Mouse (Mus musculus) granulocyte monocyte progenitor cell, adult 5-6 weeks (primary cell): Measurements from ENCODE around the gene Ribc2. TPM values are rescaled to one million over a fixed set of nuclear protein-coding genes. Genes with fewer than 3 reads are reported as not detected.

Experiments used
- ATAC-seq: replicated peaks from 2 replicates; pipeline ENCODE4 v1.8.0; 2016; ENCODE audit warnings: mild to moderate bottlenecking, moderate TSS enrichment, inconsistent platforms; ENCODE audit not compliant: poor library complexity, severe bottlenecking
- total RNA-seq, 2 experiments: library from RNA; stranded (forward) in 1 of 2; stranded (reverse) in 1 of 2; fragments of 200-712, 200-1000 nt in 1 of 2; fragments of >200 nt in 1 of 2; fragmentation: Nextera tagmentation in 1 of 2; gene quantifications; 2 replicates each; pipeline ENCODE4 v1.2.3; 2014 to 2017

Ribc2 gene
- total RNA-seq, 2 experiments from 2014 or later = not detected

DNA sequence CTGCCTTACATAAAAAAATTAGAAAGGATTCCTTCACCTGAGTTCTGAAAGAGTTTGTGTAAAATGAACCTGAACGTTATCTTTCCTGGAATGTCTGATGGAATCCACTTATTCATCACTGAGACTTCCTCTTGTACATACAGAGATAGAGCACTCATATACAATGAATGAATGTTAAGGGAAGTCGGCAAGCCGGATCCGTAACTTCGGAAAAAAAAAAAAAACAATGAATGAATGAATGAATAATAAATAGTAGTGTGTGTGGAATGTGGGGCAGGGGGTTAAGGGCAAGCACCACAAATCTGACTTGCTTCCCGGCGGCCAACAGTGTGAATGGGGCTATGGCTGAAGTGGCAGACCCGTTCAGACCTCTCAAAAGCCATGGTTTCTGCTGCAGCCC lies 45.7 kb downstream of the Ribc2 start:
- ATAC-seq = peak; percentile 63

GRCm38 (mm10) chr15:85178172-85178571 lies 46.3 kb downstream of the Ribc2 start:
- no peak for ATAC-seq

DNA sequence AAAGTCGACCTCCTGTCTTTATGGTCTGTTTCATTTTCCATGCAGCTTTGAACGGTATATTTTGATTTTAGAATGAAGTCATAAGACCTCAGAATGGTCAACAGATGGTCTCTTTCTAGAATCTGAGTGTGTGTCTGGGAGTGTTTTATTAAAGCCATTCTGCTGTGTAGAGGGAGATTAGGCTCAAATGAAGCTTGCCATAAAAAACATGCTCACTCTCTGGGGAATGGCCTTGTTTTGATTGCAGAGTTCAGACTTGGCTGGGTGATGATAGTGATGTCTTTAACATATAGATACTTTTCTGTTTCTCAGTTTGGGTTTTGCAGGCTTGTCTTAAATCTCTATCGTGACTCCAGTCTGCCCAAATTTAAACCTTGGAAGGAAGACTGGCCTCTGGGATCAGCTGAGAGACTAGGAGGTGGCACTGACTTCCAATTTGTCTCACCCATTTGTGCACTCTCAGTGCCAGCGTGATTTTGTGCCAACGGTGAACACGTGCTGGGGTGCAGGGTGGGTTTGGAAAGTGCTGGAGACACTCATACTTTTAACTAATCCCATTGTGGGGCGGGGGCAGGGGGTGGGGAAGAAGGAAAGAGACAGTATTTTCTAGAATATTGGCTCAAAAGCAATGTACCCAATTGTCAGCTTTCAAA lies 47.8 kb downstream of the Ribc2 start:
- no peak for ATAC-seq

DNA sequence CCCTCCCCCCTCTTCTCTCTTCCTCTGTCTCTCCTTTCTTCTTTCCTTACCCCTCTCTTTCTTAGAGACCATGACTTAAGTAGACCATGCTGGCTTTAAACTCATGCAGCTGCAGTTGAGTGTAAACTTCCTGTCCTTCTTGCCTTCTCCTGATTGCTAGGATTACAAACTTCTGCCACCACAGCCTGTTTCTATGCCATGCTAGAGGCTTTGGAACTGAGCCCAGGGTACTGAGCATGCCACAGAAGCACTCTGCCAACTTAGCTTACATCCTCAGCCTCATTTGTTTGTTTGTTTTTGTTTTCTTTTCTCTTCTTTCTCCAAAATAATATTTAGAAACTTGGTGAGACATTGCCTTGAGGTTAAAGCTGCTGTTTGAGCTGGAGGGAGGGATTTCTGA lies 48.5 kb downstream of the Ribc2 start:
- ATAC-seq = no peak

DNA sequence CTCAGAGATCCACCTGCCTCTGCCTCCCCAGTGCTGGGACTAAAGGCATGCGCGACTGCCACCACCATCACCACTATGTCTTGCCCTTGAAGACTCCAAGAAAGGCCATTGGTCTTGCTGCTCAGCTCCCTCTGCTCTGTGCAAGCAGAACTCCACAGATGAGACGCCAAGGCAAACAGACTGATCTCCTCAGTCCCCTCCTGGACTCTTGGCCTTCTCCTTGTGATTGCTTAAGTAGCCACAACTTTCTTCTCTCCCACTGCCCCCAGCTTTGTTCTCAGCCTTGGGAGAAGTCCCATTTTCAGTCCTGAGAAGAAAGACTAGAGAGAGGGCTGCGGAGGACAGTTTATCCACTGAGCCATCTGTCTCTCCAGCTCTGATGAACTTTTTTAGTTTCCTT lies 50.2 kb downstream of the Ribc2 start:
- ATAC-seq = no peak

DNA sequence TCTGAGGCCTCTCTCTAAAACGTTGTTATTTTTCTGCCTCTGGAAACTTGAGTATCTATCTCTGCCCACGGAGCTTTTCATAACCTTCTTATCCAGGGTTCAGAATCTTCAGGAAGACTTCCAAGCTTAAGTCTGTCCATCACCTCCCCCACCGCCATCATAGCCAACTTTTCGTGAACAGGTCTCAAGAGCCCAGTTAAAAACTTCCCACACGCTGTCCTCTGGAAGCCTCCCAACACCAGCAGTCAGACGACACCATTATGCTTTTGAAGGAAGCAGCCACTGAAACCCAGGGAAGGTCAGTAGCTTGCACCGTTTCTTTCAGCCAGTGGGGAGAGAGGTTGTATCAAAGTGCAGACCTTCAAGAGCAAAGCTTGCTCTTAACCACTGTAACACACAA lies 55.0 kb downstream of the Ribc2 start:
- no peak for ATAC-seq

GRCm38 (mm10) chr15:85188167-85188778 lies 56.4 kb downstream of the Ribc2 start:
- ATAC-seq = no peak

Other genes with a start within 250 kb of the Ribc2 start
- gene Gm29666, start 212.0 kb upstream of the Ribc2 start, total RNA-seq (2014; fragmentation: Nextera tagmentation) = 0.54 and 1.0 TPM in 2 replicates
- 0.15 and 0.17 TPM in 2 replicates for gene Gm29666, start 212.0 kb upstream of the Ribc2 start, total RNA-seq (2017)
- gene Nup50, start 208.7 kb upstream of the Ribc2 start, total RNA-seq (2014; fragmentation: Nextera tagmentation) = 45.8 and 48.1 TPM in 2 replicates
- gene Nup50, start 208.7 kb upstream of the Ribc2 start, total RNA-seq (2017) = 77.6 and 80.8 TPM in 2 replicates
- gene 5031439G07Rik, start 143.5 kb upstream of the Ribc2 start, total RNA-seq (2014; fragmentation: Nextera tagmentation) = 14.1 and 20.8 TPM in 2 replicates
- 12.2 and 14.2 TPM in 2 replicates for gene 5031439G07Rik, start 143.5 kb upstream of the Ribc2 start, total RNA-seq (2017)
- gene Upk3a, start 114.9 kb upstream of the Ribc2 start, total RNA-seq (2014; fragmentation: Nextera tagmentation) = not detected in 2 replicates
- gene Upk3a, start 114.9 kb upstream of the Ribc2 start, total RNA-seq (2017) = not detected in 2 replicates
- 4.6 and 8.7 TPM in 2 replicates for gene Fam118a, start 103.1 kb upstream of the Ribc2 start, total RNA-seq (2014; fragmentation: Nextera tagmentation)
- 12.9 and 14.8 TPM in 2 replicates for gene Fam118a, start 103.1 kb upstream of the Ribc2 start, total RNA-seq (2017)
- not detected in 2 replicates for gene Smc1b, start 114 bp upstream of the Ribc2 start, total RNA-seq (2014; fragmentation: Nextera tagmentation)
- gene Smc1b, start 114 bp upstream of the Ribc2 start, total RNA-seq (2017) = not detected in 2 replicates
- gene Fbln1, start 73.9 kb downstream of the Ribc2 start, total RNA-seq (2014; fragmentation: Nextera tagmentation) = 0.11 and 0.30 TPM in 2 replicates
- gene Fbln1, start 73.9 kb downstream of the Ribc2 start, total RNA-seq (2017) = 0.73 TPM in 1 of 2 replicates, not detected in the other
- 96.4 and 117 TPM in 2 replicates for gene Atxn10, start 204.2 kb downstream of the Ribc2 start, total RNA-seq (2014; fragmentation: Nextera tagmentation)
- gene Atxn10, start 204.2 kb downstream of the Ribc2 start, total RNA-seq (2017) = 75.8 and 79.6 TPM in 2 replicates